Mouse (Mus musculus): ENCODE measurements around the gene Rab33b.

Rab33b gene

DNA sequence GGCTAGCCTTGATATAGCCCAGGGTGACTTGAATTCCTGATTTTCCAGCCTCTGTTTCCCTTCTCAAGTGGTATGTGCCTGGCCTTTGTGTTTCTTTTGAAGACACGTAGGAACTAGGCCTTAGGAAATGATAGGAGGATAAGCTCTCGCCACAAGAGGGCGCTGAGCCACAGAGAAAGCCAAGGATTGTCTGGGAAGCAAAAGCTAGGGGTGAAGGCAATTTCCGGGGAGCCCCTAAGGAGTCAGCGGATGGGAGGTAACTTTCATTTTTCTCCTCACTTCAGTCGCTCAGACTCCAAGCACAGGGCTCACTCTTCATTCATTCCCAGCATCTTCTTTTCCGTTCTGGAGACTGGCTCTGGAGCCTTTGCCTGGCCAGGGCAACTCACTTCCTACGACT, 27.2 kb downstream of the Rab33b start:
- intact Hi-C loops (cut with DNase I), result loop anchor here (2.0 kb wide), 1 partner anchor 138 kb away; no protein-coding TSS in a partner anchor

DNA sequence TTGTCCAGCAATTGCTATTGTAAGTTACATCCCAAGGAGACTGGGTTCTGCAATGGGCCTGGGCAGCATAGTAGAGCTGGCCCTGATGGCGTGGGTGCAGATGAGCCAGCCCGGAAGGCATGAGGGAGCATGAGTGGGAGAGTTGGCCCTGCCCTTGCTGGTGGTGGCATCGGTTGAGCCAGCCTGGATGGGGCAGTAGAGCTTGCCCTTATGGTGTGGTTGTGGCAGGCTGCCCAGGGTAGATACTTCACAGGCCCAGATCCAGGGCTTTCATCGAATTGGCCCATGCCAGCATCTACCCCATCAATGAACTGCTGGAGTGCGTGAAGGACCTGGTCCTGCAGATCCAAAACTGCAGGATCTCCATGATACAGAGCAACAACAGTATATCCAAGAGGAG, 28.3 kb downstream of the Rab33b start:
- intact Hi-C loops (cut with DNase I), result loop anchor here (2.0 kb wide), 1 partner anchor 137 kb away; no protein-coding TSS in a partner anchor

DNA sequence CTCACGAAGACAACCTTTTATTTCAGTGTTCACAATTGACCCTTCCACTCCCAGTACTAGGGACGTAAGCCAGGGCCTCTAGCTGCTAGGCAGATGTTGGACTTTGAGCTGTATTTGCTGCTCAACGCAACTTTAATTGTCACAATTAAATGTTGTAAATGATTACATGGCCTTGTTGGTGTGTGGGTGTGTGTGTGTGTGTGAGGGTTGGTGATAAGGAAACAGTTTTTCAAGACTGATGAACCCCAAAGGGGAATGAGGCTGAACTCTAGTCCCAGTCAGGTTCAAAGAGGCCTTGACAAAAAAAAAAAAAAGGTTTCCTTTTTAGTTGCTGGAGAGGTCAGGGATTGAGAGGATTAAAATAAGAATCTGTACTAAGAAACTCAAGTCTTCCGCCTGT, 33.7 kb downstream of the Rab33b start:
- intact Hi-C loops (cut with DNase I), result no loop called here

DNA sequence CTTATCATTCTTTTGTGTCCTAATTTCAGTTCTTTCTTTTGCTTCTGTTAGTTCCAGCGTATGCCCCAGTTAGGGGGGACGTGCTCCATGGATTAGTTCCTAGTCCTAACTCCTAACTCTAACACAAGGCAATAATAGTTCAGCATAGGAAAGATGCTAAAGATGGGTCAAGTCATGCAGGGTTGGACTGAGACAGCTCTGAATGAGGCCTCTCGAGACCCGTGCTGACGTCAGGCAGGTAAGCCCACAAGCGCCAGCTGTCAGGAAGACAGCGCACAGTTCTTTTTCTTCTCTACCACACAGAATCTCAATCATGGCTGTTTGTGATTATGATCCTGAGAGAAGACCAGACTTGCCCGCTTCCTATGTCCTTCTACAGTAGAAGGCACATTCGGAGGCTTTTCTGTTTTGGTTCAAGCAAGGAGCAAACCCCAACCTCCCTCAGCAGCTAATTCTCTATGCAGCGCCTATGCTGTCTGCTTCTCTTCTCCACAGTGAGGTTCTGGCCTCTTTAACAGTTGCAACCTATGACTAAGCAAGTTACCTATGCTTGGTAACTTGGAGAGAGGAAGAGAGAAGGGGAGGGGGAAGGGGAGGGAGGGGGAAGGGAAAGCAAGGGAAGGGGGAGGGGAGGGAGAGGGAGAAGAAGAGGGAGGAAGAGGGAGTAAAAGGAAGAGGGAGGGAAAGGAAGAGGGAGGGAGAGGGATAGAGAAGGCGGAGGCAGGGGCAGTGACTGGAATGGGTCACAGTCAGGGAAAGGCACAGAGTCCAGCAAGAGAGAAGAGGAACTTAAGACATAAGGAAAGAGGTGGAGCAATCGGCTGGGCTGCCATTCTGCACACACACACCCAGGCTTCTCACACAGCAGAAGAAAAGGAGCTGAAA, 34.4 kb downstream of the Rab33b start:
- intact Hi-C loops (cut with DNase I), result no loop called here

DNA sequence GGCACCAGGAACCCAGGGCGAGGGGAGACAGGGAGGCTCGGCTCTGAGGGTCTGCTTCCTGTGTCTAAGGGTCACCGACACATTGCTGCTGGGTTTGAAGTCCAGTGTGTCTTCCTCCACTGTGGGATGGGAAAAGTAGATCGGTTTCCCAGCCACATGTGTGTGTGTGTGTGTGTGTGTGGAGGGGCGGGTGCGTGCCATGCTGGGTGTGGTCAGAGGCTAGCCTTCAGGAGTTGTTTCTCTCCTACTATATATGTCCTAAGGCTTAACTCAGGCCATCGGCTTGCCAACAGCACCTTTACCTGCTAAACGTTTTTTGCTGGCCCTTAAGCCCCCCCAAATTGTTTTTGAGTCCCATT, 35.0 kb downstream of the Rab33b start:
- intact Hi-C loops (cut with DNase I), result no loop called here

DNA sequence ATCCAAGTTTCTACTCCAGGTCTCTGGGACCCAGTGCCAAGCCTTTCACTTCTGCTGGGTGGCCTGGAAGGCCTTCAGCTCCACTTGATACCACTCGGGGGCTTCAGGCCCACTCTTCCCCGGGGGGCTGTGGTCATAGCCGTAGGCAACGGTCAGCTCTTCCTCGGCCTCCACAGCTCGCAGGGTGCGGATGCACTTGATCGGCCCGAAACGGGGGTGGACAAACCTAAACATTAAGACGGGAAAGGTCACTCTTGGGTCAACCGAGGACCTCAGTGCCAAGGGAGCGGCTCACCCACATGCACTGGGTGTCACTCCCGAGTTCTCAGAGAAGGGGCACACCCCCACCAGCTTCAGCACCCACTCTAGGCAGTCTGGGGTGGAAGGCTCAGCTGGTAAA, 37.5 kb downstream of the Rab33b start:
- intact Hi-C loops (cut with DNase I), result no loop called here

DNA sequence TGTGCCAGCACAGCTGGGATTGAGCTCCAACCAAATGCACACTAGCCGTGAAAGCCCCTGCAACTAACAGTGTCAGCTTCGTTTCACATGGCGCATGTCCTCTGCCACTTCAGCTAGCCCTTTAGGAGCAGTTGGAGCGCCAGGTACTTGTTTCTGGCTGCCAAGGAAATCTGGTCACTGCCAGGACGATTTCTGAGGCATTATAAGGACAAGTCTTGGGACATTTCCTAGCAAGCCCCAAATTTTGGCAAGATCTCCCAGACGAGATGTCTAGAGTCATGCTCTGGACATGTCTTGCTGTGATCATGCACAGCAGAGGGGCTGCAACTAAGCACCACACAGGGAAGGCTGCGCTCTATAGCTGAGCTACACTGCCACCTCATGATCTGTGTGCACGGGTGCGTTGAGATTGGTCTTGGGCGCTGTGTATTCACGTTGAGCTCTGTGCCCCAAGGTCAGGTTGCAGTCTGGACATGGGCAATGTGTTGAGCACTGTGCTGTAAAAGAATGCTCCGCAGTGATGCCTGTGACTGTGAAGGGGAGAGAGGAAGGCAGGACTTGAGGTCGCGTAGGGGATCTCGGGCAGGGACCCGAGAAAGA, 41.6 kb downstream of the Rab33b start:
- intact Hi-C loops (cut with DNase I), result no loop called here

DNA sequence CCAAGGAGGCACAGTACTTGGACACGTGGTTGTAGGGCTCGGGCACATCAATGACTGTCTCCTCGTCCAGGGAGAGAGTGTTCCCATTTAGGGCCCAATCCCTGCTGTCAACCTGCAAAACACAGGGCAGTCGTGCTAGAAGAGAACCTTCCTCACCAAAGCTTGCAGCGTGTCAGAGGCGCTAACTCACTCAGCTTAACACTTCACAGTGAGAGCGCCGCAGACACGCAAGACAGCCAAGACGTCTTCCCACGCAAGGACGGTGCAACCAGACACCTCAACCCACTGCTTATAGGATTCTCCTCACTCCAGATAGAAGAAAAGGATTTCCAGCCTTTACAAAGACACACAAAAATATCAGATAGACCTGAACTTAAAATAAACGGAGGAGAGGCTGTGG, 43.2 kb downstream of the Rab33b start:
- intact Hi-C loops (cut with DNase I), result no loop called here

DNA sequence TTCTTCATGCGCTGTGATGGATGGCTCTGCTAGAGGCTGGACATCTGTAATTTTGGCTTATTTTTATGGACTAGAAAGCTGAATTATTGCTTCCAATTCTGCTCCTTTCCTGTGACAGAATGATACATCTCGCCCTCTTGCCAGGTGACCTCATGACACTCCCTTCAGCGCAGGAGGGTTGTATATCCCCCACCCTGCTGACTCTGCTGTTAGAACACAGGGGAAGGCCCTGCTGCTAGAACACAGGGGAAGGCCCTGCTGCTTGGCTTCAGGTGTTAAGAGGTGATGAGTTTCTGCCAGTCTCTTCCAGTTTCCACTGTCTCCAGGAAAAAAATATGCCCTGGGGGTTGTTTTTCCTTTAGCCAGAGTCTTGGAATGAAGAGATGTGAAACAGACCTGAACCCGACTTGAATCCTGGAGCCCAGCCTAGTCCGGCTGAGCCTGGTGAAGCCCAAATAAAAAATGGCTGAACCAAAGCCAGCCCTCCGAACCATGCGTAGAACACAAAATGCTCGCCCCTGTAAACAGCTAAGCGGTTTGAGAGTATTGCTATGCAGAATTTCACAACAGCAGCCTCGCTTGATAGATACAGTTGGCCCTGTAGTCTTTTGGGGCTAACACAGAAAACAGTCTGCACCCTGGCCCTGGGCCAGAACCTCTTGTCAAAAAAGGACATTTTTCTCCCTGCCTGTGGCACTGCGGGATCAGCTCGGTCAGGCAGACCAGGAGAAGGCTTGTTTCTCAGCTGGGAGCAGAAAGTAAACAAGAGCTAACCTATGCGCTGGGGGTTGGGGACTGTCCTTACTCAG, 48.0 kb downstream of the Rab33b start:
- intact Hi-C loops (cut with DNase I), result no loop called here

DNA sequence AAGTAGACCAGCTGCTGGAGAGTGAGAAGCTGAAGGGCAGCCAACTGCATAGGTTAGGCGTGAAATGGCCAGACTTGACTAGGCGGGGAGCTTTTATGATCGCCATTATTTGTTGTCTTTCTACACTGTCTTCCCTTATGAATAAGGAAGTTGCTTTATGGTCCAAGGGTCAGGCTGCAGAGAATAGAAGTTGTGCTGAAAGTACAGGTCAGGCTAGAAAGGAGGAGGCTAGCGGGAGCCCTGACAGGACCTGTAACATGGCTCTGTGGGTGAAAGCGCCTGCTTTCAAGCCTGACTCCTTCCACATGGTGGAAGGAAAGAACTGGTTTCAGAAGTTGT, 48.5 kb downstream of the Rab33b start:
- intact Hi-C loops (cut with DNase I), result no loop called here

DNA sequence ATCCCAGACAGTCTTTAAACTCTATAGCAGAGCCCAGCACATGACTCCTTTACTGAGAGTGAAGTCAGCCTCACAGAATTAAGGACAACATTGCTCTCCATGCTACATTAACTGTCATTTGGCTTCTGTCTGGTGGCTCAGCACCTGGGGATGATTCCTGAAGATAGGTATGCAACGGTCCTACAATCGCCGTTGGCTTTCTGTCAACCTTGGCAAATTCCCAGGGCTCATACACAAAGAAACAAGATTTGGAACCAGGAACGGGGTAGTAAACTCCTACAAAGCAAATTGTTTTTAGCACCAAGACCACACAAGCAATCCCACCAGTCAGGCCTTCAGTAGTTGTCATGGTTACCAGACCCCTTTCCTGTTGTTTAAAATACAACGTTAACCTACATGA, 49.9 kb downstream of the Rab33b start:
- intact Hi-C loops (cut with DNase I), result no loop called here

DNA sequence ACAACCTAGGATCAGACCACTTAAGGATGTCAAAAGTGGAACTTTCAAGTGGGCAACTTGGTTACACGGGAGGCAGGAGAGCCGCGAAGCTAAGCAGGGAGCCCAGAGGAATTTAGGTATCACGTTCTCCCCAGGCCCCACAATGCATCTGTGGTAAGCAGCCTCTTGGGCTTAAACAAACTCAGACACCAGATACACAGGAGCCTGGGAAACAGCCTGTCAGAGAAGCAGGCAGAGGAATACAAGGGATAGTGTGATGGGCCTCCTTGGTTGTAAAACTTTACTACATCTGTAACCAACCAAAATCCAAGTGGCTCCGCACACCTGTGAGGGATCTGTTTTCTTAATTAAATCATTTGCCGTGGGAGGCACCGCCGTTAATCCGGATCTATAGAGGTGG, 50.3 kb downstream of the Rab33b start:
- intact Hi-C loops (cut with DNase I), result no loop called here

DNA sequence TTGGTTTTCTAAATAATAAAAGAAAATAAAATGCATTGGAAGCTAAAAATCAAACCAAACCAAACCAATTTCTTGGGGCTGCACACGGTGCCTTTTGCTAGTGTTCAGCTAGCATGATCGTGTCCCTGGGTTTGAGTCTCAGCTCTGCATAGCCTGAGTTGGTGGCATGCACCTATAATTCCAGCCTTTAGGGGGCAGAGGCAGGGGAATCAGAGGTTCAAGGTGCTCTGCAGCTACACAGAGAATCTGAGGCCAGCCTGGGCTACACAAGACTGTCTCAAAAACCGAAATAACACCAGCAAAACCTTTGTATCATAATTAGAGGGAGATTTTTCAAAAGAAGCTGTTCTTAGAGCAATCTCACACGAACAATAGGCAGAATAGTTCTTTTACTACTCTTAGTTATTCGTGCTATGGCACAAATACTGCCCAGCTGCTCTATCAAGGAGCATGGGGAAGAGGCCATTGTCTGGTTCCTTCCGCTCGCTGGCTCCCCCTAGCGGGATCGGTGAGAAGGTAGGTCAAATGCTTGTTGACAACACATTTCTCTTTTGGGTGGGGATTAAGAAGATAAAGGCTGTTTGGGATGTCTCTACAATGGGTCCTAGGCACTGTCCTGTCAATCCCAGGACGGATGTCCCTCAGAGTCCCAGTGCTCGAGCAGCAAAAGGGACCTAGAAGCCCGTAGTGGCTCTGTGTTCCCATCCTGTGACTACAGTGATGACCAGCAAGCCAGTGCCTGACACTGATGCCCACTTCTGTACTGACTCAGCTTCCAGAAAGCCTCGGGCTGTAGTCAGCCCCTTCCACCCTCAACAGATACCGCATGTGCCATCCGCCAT, 56.1 kb downstream of the Rab33b start:
- intact Hi-C loops (cut with DNase I), result no loop called here

DNA sequence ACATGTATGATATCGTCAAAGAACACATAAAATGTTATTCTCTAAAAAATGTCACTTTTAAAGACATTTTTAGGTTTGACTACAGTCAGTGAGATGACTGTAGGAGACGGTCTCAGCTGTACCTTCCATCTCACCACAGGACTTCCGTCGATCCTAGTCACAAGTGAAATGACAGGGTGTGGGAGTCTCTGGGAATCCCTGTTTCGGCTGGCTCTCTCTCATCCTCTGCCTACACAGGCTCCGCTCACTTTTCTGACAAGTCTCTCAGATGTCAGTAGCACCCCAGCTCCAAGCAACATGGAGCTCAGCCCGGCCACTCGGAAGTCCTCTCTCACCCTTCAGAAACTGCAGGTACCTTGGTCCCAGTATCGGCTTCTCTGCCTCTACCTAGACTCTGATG, 56.9 kb downstream of the Rab33b start:
- intact Hi-C loops (cut with DNase I), result no loop called here

DNA sequence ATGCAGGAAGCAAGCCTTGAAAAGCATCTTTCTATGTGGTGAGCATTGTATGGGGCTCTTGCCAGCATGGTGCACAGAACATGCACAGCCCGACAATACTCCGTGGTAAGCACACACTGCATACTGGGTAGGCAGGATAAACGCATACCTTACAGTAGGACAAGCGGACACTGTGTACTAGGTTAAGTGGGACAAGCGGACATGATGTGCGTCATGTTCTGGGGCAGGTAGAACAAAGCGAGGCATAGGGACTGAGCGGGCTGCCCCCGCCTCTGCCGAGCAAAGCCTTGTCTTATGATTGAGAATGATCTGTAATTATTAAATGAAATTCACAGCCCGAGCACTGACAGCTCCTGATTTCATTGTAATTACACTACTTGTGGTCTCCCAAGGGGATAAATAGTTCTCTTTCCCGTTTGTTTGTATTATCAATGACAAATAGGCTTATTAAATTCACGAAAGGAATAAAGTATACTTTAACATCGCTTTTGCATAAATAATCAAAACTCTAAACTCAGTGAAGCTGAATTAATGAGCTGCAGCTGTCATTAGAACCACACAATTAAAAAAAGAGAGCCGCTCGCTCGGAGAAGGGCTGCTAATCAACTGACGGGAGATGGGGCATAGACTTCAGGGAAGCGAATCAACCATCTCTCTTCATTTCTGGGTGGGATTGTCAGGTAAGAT, 60.9 kb downstream of the Rab33b start:
- intact Hi-C loops (cut with DNase I), result no loop called here
